Mouse (Mus musculus) erythroblast, adult 5-6 weeks (primary cell): ENCODE data around the gene Senp1. TPM values are rescaled to one million over a fixed set of nuclear protein-coding genes. Genes with fewer than 3 reads are reported as not detected.

Source experiments
- ATAC-seq: replicated peaks from 2 replicates; pipeline ENCODE4 v1.8.0; 2016; ENCODE audit warnings: moderate number of reproducible peaks, mild to moderate bottlenecking, moderate TSS enrichment, inconsistent platforms; ENCODE audit not compliant: poor library complexity, low FRiP score, severe bottlenecking
- total RNA-seq, 2 experiments: library from RNA; stranded (forward) in 1 of 2; stranded (reverse) in 1 of 2; fragments of 150-400 nt in 1 of 2; fragments of 200-764, 138-1000 nt in 1 of 2; gene quantifications; 2 replicates each; pipeline versions ENCODE4 v1.2.3 to v1.2.4; 2015 to 2017; ENCODE audit warnings: low replicate concordance in 2 of 2

Gene Senp1
- total RNA-seq, 2 experiments from 2014 or later, result 20.9 to 22.3 TPM

- peak; percentile 96 for ATAC-seq
These were observed 15.0 kb upstream of the Senp1 start for GRCm38 (mm10) chr15:98108297-98109152.

GRCm38 (mm10) chr15:98107703-98108296 lies 14.3 kb upstream of the Senp1 start:
- ATAC-seq, result no peak

- ATAC-seq, result no peak
These were observed 13.7 kb upstream of the Senp1 start for GRCm38 (mm10) chr15:98107230-98107629.

GRCm38 (mm10) chr15:98106506-98106905 lies 13.0 kb upstream of the Senp1 start:
- no peak for ATAC-seq

GRCm38 (mm10) chr15:98102401-98102800 lies 8.9 kb upstream of the Senp1 start:
- no peak for ATAC-seq

- no peak for ATAC-seq
These were observed 5.0 kb upstream of the Senp1 start for GRCm38 (mm10) chr15:98098519-98098918.

GRCm38 (mm10) chr15:98096957-98097356 lies 3.4 kb upstream of the Senp1 start:
- ATAC-seq, result no peak

- ATAC-seq, result no peak
These were observed 1.4 kb upstream of the Senp1 start for GRCm38 (mm10) chr15:98094905-98095304.

- ATAC-seq, result peak; percentile 13; the same call in 1 of the 2 replicates
These were observed 998 bp downstream of the Senp1 start, which contains the start of gene Pfkm for GRCm38 (mm10) chr15:98092372-98093120. Gene Pfkm (plus strand): TSS chr15:98092589.

GRCm38 (mm10) chr15:98091841-98092240 lies 1.7 kb downstream of the Senp1 start:
- no peak for ATAC-seq

- no peak for ATAC-seq
These were observed 3.9 kb downstream of the Senp1 start for GRCm38 (mm10) chr15:98089421-98090183.

- ATAC-seq, result no peak
These were observed 4.7 kb downstream of the Senp1 start for GRCm38 (mm10) chr15:98088889-98089288.

GRCm38 (mm10) chr15:98076901-98077300 lies 16.6 kb downstream of the Senp1 start:
- ATAC-seq, result no peak

GRCm38 (mm10) chr15:98075034-98075433 lies 18.5 kb downstream of the Senp1 start:
- no peak for ATAC-seq

- ATAC-seq, result no peak
These were observed 19.0 kb downstream of the Senp1 start for GRCm38 (mm10) chr15:98074521-98074920.

GRCm38 (mm10) chr15:98070376-98070775 lies 23.2 kb downstream of the Senp1 start:
- ATAC-seq, result no peak

- no peak for ATAC-seq
These were observed 23.8 kb downstream of the Senp1 start for GRCm38 (mm10) chr15:98069566-98070245.

- ATAC-seq, result no peak
These were observed 25.0 kb downstream of the Senp1 start for GRCm38 (mm10) chr15:98068506-98068905.

GRCm38 (mm10) chr15:98067492-98067891 lies 26.1 kb downstream of the Senp1 start:
- no peak for ATAC-seq
